Mouse (Mus musculus) megakaryocyte-erythroid progenitor cell, adult 5-6 weeks (primary cell): ENCODE data around the gene Gjc1. TPM values are rescaled to one million over a fixed set of nuclear protein-coding genes. Genes with fewer than 3 reads are reported as not detected.

Source experiments
- ATAC-seq: replicated peaks from 2 replicates; pipeline ENCODE4 v1.8.0; 2016; ENCODE audit warnings: mild to moderate bottlenecking, inconsistent platforms; ENCODE audit not compliant: severe bottlenecking, poor library complexity, low FRiP score, low TSS enrichment
- total RNA-seq, 2 experiments: library from RNA; stranded (forward) in 1 of 2; stranded (reverse) in 1 of 2; fragments of 200-1000, 215-1000 nt in 1 of 2; fragments of >200 nt in 1 of 2; fragmentation: Nextera tagmentation in 1 of 2; gene quantifications; 2 replicates each; pipeline ENCODE4 v1.2.3; 2014 to 2017

Gjc1 gene
- total RNA-seq, 2 experiments from 2014 or later: not detected

DNA sequence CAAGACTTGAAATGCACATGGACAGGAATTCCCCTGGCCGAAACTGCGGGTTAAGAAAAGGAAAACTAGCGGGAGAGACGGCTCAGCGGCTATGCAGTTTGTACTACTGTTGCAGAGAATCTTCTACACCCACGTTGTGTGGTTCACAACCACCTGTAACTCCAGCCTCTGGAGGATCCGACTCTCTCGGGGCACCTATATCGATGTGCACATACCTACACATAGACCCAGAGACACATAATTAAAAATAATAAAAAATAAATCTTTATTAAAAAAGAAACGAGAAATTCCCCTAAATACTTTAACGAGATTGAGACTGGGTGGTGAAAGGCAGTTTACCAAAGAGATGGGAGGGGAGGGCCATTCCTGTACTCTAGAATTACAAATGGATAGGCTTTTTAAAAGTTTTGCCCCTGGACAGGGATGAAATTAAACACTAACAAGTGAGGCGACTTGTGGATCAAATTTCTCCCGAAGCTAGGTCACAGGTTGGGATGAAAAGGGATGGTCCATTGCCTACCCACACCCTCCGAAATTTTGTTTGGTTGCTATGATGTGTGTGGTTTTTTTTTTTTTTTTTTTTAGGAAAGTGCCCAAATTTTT is 384 bp upstream of the Gjc1 start:
- no peak for ATAC-seq

DNA sequence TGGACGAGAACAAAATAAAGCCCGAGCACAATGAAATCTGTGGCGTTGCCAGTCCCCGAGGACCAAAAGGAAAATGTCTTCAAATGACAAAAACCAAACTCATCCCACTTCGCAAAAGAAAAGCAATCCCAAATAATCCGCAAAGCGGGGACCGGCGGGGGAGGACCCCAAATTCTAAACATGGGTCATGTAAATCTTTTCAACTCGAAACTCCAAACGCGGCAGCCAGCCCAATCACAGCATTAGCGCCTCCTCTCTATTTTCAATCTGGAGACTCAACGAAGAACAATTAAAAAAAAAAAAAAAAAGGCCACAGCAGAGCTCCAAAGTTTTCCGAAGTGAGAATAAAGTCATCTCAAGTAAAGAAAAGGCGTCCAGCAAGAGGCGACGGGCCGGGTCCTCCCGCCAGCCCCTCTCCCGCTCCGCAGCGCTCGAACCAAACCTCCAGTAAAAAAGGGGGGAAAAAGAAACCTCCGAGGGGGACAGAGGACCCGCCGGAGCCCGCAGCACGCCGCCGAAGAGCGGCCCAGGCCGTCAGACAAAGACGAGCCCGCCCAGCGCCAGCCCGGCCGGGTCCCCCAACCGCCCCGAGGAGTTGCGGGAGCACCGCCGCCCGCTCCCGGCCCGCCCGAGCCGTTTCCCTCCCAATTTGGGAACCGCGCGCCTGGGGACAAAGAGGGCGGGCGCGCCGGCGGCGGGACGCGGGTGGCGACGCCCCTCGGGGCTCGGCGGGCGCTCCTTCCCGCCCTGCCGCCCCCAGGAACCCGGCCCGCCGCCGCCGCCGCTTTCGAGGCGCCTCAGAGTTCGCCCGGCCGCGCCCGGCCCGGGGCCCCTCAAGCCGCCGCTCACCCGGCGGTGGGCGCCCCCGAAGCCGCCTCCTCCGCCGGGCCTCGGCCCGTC is 1.1 kb downstream of the Gjc1 start:
- ATAC-seq: no peak

DNA sequence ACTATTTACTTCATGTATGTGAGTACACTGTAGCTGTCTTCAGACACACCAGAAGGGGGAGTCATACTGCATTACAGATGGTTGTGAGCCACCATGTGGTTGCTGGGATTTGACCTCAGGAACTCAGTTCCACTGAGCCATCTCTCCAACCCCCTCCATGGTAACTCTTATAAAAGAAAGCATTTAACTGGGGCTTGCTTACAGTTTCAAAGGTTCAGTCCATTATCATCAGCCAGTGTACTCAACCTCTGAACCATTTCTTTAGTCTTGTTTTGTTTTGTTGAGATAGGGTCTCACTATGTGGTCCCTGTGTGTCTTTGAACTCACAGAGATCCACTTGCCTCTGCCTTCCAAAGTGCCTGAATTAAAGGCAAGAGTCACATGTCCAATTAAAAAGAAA is 4.6 kb downstream of the Gjc1 start:
- ATAC-seq: no peak

DNA sequence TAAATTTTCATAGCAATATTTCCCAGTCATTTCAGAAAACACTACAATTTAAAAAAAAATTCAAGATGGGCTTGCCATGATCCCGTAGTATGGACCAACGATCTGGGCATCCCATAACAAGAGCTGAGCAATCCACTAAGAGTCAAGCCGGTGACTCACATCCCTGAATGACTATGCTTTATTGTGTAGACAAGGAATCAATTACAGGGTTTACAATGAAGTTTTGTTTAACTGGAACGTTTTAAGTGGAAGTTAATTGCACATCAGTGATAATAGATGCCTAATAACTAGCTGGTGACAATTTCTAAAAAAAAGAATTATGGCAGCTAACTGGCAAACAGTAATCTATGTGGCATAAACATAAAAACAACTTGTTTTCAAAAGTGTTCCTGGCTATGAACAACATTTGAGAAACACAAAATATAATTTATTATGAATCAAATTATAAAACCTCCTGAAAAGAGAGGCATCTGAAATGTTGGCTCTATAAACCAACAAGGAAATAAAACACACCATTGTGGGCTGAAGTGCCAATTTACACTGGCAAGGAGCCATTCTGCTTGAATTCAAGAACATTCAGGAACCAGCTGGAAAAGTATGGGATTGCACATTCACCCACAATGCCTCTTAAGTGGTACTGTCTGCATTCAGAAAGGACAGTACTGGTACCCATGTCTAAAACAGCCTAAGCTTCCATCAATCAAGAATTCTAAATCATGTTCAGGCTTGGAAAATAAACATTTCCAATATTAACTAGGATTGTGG is 8.6 kb downstream of the Gjc1 start:
- no peak for ATAC-seq

DNA sequence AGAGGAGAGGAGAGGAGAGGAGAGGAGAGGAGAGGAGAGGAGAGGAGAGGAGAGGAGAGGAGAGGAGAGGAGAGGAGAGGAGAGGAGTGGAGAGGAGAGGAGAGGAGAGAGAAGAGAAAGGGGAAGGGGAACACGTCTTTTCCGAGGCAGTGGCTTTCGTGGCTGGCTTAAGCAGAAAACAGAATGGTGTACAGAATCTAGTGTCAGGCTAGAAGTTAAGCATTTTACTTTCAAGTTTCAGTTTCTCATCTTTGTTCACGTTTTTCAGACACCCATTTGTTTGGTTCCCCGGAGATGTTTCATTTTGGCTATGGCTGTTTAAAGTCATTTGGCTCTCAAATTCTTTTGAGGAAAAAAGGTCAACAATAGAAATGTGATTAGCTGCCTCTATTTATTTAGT is 11.3 kb downstream of the Gjc1 start:
- ATAC-seq: no peak

DNA sequence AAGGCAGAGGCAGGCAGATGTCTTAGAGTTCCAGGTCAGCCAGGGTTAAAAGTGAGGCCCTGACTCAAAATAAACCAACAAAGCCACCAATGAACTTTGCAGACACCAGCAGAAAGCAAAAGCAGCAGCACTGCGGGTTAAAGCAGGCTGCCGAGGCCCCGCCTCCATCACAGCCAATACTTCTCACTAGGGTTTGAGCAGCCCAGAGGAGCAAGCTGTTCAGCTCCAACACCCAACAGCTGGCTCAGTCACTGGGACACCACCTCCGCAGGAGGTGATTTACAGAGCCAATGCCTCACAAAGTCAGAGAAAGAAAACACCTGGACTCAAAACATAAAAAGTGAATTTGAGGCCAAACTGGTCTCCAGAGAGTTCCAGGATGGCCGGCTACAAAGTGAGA is 16.0 kb downstream of the Gjc1 start:
- no peak for ATAC-seq

DNA sequence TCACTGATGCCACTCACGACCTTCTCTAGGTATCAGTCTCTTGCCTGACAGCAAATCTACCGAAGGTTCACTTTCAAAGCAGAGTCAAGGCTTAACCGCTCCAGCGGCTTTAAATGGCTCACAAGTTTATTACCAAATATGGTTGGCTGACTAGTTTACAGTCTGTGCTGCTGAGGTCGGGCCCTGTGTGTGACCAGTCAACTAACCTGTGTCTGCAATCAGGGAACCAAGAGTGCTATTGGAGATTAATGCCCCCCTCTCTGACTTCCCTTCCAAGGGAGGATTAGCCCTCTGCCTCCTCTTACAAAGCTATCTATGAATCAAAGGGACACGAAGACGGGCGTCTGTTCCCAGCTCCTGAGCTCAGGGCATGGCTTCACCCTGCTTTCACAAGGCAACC is 25.3 kb downstream of the Gjc1 start:
- ATAC-seq: no peak

DNA sequence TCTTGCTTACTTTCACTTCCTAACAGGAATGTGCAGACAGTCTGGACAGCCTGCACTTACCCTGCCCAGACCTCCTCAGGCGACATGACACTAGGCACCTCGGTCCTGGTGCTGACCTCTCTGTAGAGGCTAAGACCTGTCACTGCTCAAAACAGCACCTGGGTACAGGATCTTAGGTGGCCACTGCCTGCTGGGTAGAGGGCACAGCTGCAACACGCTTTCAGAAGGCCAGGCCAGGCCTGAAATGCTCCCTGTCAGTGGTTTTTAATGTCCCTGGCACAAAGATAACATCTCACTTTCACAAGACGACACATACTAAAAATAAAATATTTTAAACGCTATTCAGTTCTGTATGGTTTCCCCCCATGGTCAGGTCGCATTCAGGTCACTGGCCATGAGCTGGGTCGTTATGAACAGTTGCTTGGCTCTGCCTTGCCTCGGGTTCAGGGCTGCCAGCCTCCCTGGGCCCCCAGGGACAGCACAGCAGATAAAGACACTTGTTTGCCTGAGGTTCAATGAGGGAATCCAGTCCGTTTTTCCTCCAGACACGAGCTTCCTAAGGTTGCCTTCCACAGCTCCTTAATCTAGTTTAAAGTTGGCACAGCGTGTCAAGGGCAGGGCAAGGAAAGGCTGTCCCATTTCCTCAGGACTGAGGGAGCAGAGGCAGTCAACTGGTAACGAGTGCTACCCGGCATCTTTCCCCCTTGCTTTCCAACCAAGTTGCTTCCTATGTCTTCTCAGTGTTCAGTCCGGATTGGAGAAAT is 27.6 kb downstream of the Gjc1 start:
- no peak for ATAC-seq

DNA sequence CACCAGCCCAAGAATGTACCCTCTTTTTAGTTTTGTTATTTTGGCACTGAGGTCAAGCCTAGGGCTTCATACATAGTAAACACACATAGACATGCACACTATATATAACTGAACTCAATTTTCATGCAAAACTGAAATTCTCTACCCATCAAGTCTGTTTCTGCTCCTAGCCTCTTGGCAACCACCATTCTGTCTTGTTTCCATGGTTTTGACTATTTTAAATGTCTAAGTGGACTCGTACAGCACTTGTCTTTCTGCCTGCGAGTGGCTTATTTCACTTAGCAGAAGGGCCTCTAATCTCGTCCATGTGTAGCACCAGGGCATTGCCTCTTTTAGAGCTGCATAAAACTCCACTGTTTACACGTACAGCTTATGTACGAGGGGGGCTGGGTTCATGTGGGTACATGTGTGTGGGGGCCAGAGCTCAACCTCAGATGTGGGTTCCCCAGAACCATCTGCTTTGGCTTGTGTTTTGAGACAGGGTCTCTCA is 31.8 kb downstream of the Gjc1 start:
- ATAC-seq: no peak

DNA sequence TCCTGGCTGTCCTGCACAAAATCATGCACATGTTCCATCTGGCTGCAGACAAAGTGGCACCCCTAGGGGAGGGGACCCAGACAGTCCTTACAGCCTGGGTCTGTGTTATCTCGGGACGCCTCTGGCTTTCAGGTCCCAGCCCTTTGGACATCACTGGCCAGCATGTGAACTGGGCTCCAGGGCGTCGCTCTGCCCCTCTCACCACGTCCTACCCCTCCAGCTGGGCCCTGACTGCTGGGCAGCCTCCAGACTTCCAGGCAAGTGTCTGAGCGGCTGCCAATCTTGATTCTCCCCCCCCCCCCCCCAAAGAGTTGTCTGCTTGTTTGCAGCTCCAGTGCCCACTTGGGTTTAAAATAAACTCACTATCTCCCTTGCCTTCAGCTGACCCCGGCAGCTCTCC is 36.1 kb downstream of the Gjc1 start:
- no peak for ATAC-seq

DNA sequence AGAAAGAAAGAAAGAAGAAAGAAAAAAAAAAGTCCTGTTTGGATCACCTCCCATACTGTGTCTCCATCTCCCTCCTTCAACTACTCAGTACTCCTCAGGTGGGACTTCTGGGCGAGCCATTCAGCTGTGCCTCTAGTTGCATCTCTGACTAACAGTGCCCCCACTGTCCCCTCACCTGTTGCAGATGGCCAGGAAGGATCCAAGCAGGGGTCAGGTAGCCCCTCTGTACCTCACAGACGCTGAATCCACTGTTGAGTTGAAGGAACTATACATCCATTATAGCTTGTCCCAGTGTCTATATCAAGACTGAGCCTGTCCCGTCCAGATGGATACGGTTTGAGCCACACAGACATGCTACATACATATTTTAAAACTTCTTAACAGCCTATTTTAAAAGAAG is 38.0 kb downstream of the Gjc1 start:
- ATAC-seq: no peak

DNA sequence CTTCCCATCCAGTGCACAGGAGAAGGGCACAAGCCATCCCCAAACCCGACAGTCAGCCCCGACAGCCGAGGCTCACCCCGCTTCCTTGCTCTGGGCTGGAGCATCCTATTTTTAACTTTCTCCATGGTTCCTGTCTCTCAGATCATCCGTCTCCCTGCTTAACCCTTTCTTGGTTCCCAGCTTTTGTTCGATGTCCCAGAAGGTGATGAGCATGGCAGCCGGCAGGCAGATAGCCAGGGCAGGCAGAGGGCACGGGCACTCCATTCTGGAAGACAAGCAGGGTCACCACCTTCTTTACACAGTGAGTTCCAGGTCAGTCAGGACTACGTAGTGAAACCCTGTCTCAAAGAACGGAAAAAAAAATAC is 38.5 kb downstream of the Gjc1 start:
- no peak for ATAC-seq

DNA sequence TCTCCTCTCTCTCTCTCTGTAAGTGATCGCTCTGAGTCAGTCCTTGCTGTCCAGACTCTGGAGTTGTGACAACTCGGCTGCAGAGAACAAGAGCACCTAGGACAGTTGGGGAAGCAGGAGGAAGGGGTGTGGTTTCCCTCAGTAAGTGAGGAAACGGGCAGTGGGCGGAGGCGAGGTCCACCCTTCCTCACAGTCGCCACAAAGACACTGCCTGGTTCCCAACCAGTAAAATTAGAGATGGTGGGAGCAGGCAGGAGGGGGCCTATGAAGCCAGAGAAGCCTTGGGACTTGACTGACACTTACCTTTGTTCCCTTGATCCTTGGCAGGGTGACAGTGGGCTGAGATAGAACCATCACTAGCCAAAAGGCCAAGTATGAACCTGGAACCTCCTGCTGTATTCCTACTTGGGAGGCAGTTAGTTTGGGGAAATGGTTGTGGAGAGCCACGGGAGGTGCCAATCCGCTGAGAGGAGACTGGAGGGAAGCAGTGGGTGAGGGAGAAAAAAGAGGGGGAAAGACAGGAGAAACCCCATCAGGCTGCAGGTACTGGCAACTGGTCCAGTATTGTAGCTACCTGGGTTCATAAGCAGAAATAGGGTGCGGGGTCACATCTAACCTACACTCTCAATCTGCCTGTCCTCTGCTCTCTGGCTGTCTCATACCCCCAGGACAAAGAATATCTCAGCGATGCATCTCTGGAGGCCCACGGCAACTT is 39.1 kb downstream of the Gjc1 start:
- ATAC-seq: no peak

DNA sequence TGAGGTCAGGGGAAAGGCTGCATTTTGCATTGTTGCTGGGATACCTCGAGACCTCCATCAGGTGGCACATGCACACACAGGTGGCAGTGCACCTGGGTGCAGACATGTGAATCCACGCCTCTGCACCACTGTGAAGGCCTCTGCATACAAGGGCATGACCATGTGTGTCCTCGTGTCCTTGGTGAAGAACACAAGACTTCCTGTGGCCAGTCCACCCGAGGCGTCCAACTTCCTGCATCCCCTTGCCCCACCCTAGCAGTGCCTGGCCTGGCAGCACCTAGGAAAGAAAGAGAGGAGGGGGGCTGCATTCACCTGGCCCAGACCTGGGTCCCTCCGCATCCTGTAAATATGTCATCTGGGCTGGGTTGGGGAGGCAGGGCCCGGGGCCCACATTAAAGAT is 39.7 kb downstream of the Gjc1 start:
- no peak for ATAC-seq

DNA sequence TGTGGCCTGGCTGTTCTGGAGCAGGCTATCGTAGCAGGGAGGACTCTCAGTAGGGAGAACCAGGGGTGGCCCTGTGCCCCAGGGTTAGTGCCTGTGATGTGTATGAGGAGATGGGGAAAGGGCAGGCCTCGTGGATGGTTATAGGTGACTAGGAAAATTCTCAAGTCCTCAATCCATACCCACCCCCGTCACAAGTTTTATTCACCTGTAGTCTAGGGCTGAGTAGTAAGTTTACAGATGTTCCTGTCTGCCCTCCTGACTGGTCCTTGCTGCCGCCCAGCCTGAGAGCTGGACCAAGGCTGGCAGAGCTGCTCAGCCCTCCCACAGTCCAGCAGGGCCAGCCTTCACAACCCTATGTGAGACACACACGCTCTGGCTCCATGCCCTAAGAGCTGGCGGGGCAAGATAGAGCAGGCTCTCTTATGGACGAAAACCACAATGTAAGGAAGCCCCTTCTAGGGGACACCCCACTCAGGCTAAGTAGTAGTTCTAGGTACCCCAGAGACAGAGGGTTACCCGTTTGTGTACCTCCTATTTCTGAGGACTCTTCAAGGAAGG is 40.3 kb downstream of the Gjc1 start:
- ATAC-seq: no peak

DNA sequence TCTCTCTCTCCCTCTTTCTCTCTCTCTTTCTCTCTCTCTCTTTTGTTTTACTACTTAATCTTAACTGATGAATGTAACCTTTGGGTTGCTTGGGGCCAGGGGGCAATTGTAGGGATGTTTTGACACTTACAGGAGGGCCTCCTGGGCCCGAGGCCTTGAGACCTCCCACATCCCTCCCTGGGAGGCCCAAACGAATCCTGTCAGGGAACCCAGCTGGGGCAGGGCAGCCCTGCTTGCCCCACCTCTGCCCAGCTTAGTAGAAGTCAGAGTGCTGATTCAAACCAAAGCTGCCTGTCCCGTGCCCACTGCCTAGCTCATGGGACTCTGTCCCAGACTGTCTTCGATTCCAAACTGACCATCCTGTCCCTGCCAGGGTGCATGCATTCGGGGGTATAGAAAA is 40.9 kb downstream of the Gjc1 start:
- no peak for ATAC-seq

DNA sequence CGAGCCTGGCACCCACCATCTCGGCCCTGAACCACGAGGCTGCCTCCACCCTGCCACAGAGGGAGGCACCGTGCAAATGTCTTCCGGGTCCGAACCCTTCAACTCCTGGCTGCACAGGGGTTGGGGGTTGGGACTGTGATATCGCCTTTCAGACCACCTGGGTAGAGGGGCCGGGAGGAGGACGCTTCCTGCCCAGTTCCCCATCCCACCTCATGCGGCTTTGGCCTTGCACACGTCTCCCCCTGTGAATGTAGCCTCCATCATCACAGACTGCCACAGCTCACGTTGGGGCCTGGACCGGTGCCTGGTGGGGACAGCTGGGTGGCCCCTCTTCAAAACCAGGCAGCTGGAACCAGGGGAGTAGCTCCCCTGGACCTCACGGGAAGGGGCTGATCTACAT is 41.3 kb downstream of the Gjc1 start:
- no peak for ATAC-seq

DNA sequence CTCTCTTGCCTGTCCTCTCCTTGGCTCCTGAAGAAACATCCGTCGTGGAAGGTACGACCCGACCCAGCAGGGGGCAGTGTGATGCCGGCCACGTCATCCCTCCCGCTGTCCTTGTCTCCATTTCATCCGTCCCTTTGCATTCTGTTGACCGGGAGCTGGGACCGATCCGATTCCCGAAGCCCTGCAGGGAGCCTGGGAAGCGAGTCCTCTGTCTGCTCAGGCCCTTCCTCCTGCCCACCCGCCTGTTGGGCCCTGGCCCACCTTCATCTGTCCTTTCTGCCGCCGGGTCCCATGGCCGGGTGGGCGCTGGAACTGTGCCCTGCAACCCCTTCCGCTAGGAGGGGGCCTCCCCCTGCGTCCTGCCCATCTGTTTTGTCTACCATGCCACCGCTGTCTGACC is 41.9 kb downstream of the Gjc1 start:
- no peak for ATAC-seq

DNA sequence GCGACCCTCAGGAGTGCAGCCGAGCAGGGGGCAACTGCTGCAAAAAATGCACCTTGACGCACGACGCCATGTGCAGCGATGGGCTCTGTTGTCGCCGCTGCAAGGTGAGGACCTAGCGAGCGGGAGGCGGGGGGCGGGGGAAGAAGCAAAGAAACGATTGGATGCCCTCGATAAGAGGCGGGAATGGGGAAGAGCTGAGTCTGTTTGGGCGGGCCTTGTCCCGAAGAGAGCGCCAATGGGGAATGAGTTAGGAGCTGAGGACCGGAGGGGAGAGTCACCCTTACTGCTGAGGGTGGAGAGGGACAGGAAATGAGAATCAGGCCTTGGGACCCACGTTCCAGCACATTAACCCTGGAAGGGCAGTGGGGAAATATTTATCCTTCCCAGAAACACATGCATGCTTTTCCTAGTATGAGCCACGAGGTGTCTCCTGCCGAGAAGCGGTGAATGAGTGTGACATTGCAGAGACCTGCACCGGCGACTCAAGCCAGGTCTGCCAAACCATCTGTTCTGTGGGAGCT is 44.8 kb downstream of the Gjc1 start:
- peak; percentile 65 for ATAC-seq
